Mouse (Mus musculus): ENCODE measurements around the gene Nwd2. TPM values are rescaled to one million over a fixed set of nuclear protein-coding genes. Genes with fewer than 3 reads are reported as not detected.

Nwd2 gene
- polyA plus RNA-seq, 1 experiment = not detected

GRCm38 (mm10) chr5:63651813-63652212 lies 2.9 kb downstream of the Nwd2 start:
- no peaks in the 10 kb centered on the region for H3K4me1 ChIP-seq
- peaks cover 20% of the 10 kb centered on the region for H3K9me3 ChIP-seq
- no peak overlapping the region for H3K4me3 ChIP-seq (replicated peaks)
- no peaks in the 10 kb centered on the region for H3K36me3 ChIP-seq (replicated peaks; ENCODE audit: low read length)
- H3K27me3 ChIP-seq (replicated peaks) = peaks cover 27% of the 10 kb centered on the region
- TF ChIP-seq GATA1 (IDR thresholded peaks at IDR 0.05; ENCODE audit: borderline replicate concordance, low read length) (no peak), FLI1 (IDR thresholded peaks at IDR 0.05; ENCODE audit: low read length) (no peak)

- Histone ChIP-seq H3K36me3 (replicated peaks; ENCODE audit: low read length) (no peaks in the 10 kb centered on the region), H3K9me3 (peaks cover 20% of the 10 kb centered on the region)
- no peak for TF ChIP-seq GATA1 (IDR thresholded peaks at IDR 0.05; ENCODE audit: borderline replicate concordance, low read length)
- no peak for TF ChIP-seq FLI1 (IDR thresholded peaks at IDR 0.05; ENCODE audit: low read length)
Measured at GRCm38 (mm10) chr5:63652705-63653104, 3.8 kb downstream of the Nwd2 start.

GRCm38 (mm10) chr5:63666884-63667283 lies 18.0 kb downstream of the Nwd2 start:
- Histone ChIP-seq H3K36me3 (replicated peaks; ENCODE audit: low read length) (no peaks in the 10 kb centered on the region), H3K9me3 (0 out of 2 replicates have a peak, but pooled peaks cover 2% of the 10 kb centered on the region), H3K27me3 (replicated peaks) (no peaks in the 10 kb centered on the region), H3K4me1 (no peaks in the 10 kb centered on the region), H3K4me3 (replicated peaks) (no peak overlapping the region)
- TF ChIP-seq GATA1 (IDR thresholded peaks at IDR 0.05; ENCODE audit: borderline replicate concordance, low read length) (no peak), FLI1 (IDR thresholded peaks at IDR 0.05; ENCODE audit: low read length) (no peak)

More at GRCm38 (mm10) chr5:63652705-63653104, 3.8 kb downstream of the Nwd2 start:
- no peak overlapping the region for H3K4me3 ChIP-seq (replicated peaks)
- H3K27me3 ChIP-seq (replicated peaks) = peaks cover 27% of the 10 kb centered on the region
- H3K4me1 ChIP-seq = no peaks in the 10 kb centered on the region

GRCm38 (mm10) chr5:63675934-63676333 lies 27.0 kb downstream of the Nwd2 start:
- Histone ChIP-seq H3K4me3 (replicated peaks) (no peak overlapping the region), H3K4me1 (no peaks in the 10 kb centered on the region), H3K9me3 (peaks cover 3% of the 10 kb centered on the region; the same call in 1 of the 2 replicates), H3K36me3 (replicated peaks; ENCODE audit: low read length) (no peaks in the 10 kb centered on the region), H3K27me3 (replicated peaks) (no peaks in the 10 kb centered on the region)
- TF ChIP-seq GATA1 (IDR thresholded peaks at IDR 0.05; ENCODE audit: borderline replicate concordance, low read length) = no peak
- no peak for TF ChIP-seq FLI1 (IDR thresholded peaks at IDR 0.05; ENCODE audit: low read length)

GRCm38 (mm10) chr5:63689084-63689483 lies 40.2 kb downstream of the Nwd2 start:
- TF ChIP-seq GATA1 (IDR thresholded peaks at IDR 0.05; ENCODE audit: borderline replicate concordance, low read length) (no peak), FLI1 (IDR thresholded peaks at IDR 0.05; ENCODE audit: low read length) (no peak)

GRCm38 (mm10) chr5:63696784-63697183 lies 47.9 kb downstream of the Nwd2 start:
- no peaks in the 10 kb centered on the region for H3K27me3 ChIP-seq (replicated peaks)
- H3K9me3 ChIP-seq = peaks cover 7% of the 10 kb centered on the region; the same call in 1 of the 2 replicates
- no peak for TF ChIP-seq GATA1 (IDR thresholded peaks at IDR 0.05; ENCODE audit: borderline replicate concordance, low read length)
- no peak for TF ChIP-seq FLI1 (IDR thresholded peaks at IDR 0.05; ENCODE audit: low read length)
- H3K4me3 ChIP-seq (replicated peaks) = no peak overlapping the region
- H3K36me3 ChIP-seq (replicated peaks; ENCODE audit: low read length) = no peaks in the 10 kb centered on the region
- H3K4me1 ChIP-seq = no peaks in the 10 kb centered on the region

More at GRCm38 (mm10) chr5:63689084-63689483, 40.2 kb downstream of the Nwd2 start:
- Histone ChIP-seq H3K27me3 (replicated peaks) (no peaks in the 10 kb centered on the region), H3K4me3 (replicated peaks) (no peak overlapping the region), H3K9me3 (peaks cover 4% of the 10 kb centered on the region; the same call in 1 of the 2 replicates), H3K4me1 (no peaks in the 10 kb centered on the region), H3K36me3 (replicated peaks; ENCODE audit: low read length) (no peaks in the 10 kb centered on the region)

GRCm38 (mm10) chr5:63697196-63697595 lies 48.3 kb downstream of the Nwd2 start:
- Histone ChIP-seq H3K9me3 (peaks cover 7% of the 10 kb centered on the region; the same call in 1 of the 2 replicates), H3K4me3 (replicated peaks) (no peak overlapping the region), H3K36me3 (replicated peaks; ENCODE audit: low read length) (no peaks in the 10 kb centered on the region), H3K27me3 (replicated peaks) (no peaks in the 10 kb centered on the region), H3K4me1 (no peaks in the 10 kb centered on the region)
- TF ChIP-seq GATA1 (IDR thresholded peaks at IDR 0.05; ENCODE audit: borderline replicate concordance, low read length) (no peak), FLI1 (IDR thresholded peaks at IDR 0.05; ENCODE audit: low read length) (no peak)

- TF ChIP-seq GATA1 (IDR thresholded peaks at IDR 0.05; ENCODE audit: borderline replicate concordance, low read length) = no peak
- no peak for TF ChIP-seq FLI1 (IDR thresholded peaks at IDR 0.05; ENCODE audit: low read length)
Measured at GRCm38 (mm10) chr5:63728955-63729354, 80.1 kb downstream of the Nwd2 start.

GRCm38 (mm10) chr5:63735521-63735920 lies 86.6 kb downstream of the Nwd2 start:
- Histone ChIP-seq H3K4me3 (replicated peaks) (no peak overlapping the region), H3K4me1 (no peaks in the 10 kb centered on the region), H3K36me3 (replicated peaks; ENCODE audit: low read length) (no peaks in the 10 kb centered on the region), H3K9me3 (no peaks in the 10 kb centered on the region), H3K27me3 (replicated peaks) (no peaks in the 10 kb centered on the region)
- TF ChIP-seq FLI1 (IDR thresholded peaks at IDR 0.05; ENCODE audit: low read length) = no peak
- TF ChIP-seq GATA1 (IDR thresholded peaks at IDR 0.05; ENCODE audit: borderline replicate concordance, low read length) = no peak

More at GRCm38 (mm10) chr5:63728955-63729354, 80.1 kb downstream of the Nwd2 start:
- H3K9me3 ChIP-seq = peaks cover 10% of the 10 kb centered on the region
- H3K27me3 ChIP-seq (replicated peaks) = no peaks in the 10 kb centered on the region
- H3K36me3 ChIP-seq (replicated peaks; ENCODE audit: low read length) = no peaks in the 10 kb centered on the region
- no peaks in the 10 kb centered on the region for H3K4me1 ChIP-seq
- no peak overlapping the region for H3K4me3 ChIP-seq (replicated peaks)

- Histone ChIP-seq H3K36me3 (replicated peaks; ENCODE audit: low read length) (no peaks in the 10 kb centered on the region), H3K9me3 (no peaks in the 10 kb centered on the region), H3K4me1 (no peaks in the 10 kb centered on the region), H3K27me3 (replicated peaks) (no peaks in the 10 kb centered on the region), H3K4me3 (replicated peaks) (no peak overlapping the region)
- TF ChIP-seq GATA1 (IDR thresholded peaks at IDR 0.05; ENCODE audit: borderline replicate concordance, low read length) = no peak
- TF ChIP-seq FLI1 (IDR thresholded peaks at IDR 0.05; ENCODE audit: low read length) = no peak
Measured at GRCm38 (mm10) chr5:63743426-63743825, 94.5 kb downstream of the Nwd2 start.

All from megakaryocyte, embryonic 14.5 days (primary cell).